Mouse (Mus musculus) MEL (cell line): ENCODE results near the gene Arhgap5. TPM values are rescaled to one million over a fixed set of nuclear protein-coding genes. Genes with fewer than 3 reads are reported as not detected.

Source experiments
- DNase-seq: peaks from one replicate; pipeline ENCODE4 v3.0.0; 2011; ENCODE audit warnings: low read depth, low spot score
- H3K27ac ChIP-seq: 2 replicates; pipeline ENCODE4 v1.5.1; 2012; ENCODE audit warnings: low read depth, mild to moderate bottlenecking, control low read depth, low read length, moderate library complexity; ENCODE audit not compliant: control insufficient read depth
- H3K27me3 ChIP-seq, 2 experiments: fragments of 150-350 bp in 1 of 2; sonication (generic) in 1 of 2; 2 replicates each; pipeline ENCODE4 v1.6.1; 2012; ENCODE audit warnings: low read length in 2 of 2, mild to moderate bottlenecking in 2 of 2, improper control_type of control experiment in 1 of 2, moderate library complexity in 1 of 2; ENCODE audit not compliant: insufficient read depth in 2 of 2, control insufficient read depth in 1 of 2
- H3K36me3 ChIP-seq, 2 experiments: 2 replicates each; pipeline ENCODE4 v1.6.1; 2012 to 2014; ENCODE audit warnings: low read length in 2 of 2, improper control_type of control experiment in 1 of 2, inconsistent platforms in 1 of 2, mild to moderate bottlenecking in 1 of 2; ENCODE audit not compliant: insufficient read depth in 2 of 2, control insufficient read depth in 1 of 2
- H3K4me1 ChIP-seq, 2 experiments: fragments of 150-350 bp in 1 of 2; sonication (generic) in 1 of 2; 2 replicates each; pipeline ENCODE4 v1.6.1; 2012; ENCODE audit warnings: low read length in 2 of 2, improper control_type of control experiment in 1 of 2, mild to moderate bottlenecking in 1 of 2; ENCODE audit not compliant: insufficient read depth in 2 of 2, control insufficient read depth in 1 of 2
- H3K4me3 ChIP-seq, 2 experiments: fragments of 150-350 bp in 1 of 2; sonication (generic) in 1 of 2; 2 replicates each; pipeline ENCODE4 v1.5.1; 2012; ENCODE audit warnings: low read depth in 2 of 2, low read length in 2 of 2, mild to moderate bottlenecking in 2 of 2, moderate library complexity in 2 of 2, control low read depth in 1 of 2, improper control_type of control experiment in 1 of 2; ENCODE audit not compliant: control insufficient read depth in 1 of 2, insufficient read depth in 1 of 2
- H3K79me2 ChIP-seq: 2 replicates; pipeline ENCODE4 v1.6.1; 2012; ENCODE audit warnings: mild to moderate bottlenecking, low read length, moderate library complexity; ENCODE audit not compliant: control insufficient read depth, poor library complexity, insufficient read depth
- H3K9ac ChIP-seq: 2 replicates; pipeline ENCODE4 v1.6.1; 2012; ENCODE audit warnings: low read depth, mild to moderate bottlenecking, control low read depth, low read length, moderate library complexity; ENCODE audit not compliant: control insufficient read depth, poor library complexity, severe bottlenecking
- H3K9me3 ChIP-seq: fragments of 150-350 bp; sonication (generic); replicated peaks from 2 replicates; pipeline ENCODE4 v1.6.1; 2012; ENCODE audit warnings: mild to moderate bottlenecking, low read length, improper control_type of control experiment, moderate library complexity; ENCODE audit not compliant: insufficient read depth
- BHLHE40 ChIP-seq: IDR thresholded peaks from 2 replicates; pipeline ENCODE4 v1.6.1; 2012; ENCODE audit warnings: low read depth, mild to moderate bottlenecking, inconsistent platforms, low read length, improper control_type of control experiment, borderline replicate concordance
- E2F4 ChIP-seq: IDR thresholded peaks from 2 replicates; pipeline ENCODE4 v1.6.1; 2011; ENCODE audit warnings: low read depth, low read length, improper control_type of control experiment, borderline replicate concordance
- ELF1 ChIP-seq: IDR thresholded peaks from 2 replicates; pipeline ENCODE4 v1.6.1; 2014; ENCODE audit warnings: low read depth, mild to moderate bottlenecking, inconsistent platforms, low read length, improper control_type of control experiment, moderate library complexity
- EP300 ChIP-seq, 2 experiments: IDR thresholded peaks; 2 replicates each; pipeline ENCODE4 v1.6.1; 2011; ENCODE audit warnings: improper control_type of control experiment in 2 of 2, low read length in 2 of 2, low read depth in 1 of 2, mild to moderate bottlenecking in 1 of 2
- ETS1 ChIP-seq: IDR thresholded peaks from 2 replicates; pipeline ENCODE4 v1.6.1; 2012; ENCODE audit warnings: low read depth, mild to moderate bottlenecking, inconsistent platforms, low read length, improper control_type of control experiment, moderate library complexity
- JUND ChIP-seq: IDR thresholded peaks from 2 replicates; pipeline ENCODE4 v1.6.1; 2011; ENCODE audit warnings: low read depth, mild to moderate bottlenecking, improper control_type of control experiment, low read length
- MAFK ChIP-seq: IDR thresholded peaks from 2 replicates; pipeline ENCODE4 v1.6.1; 2011; ENCODE audit warnings: low read depth, mild to moderate bottlenecking, low read length, improper control_type of control experiment, borderline replicate concordance
- MAX ChIP-seq: IDR thresholded peaks from 2 replicates; pipeline ENCODE4 v1.6.1; 2011; ENCODE audit warnings: low read length, improper control_type of control experiment
- MAZ ChIP-seq: IDR thresholded peaks from 2 replicates; pipeline ENCODE4 v1.6.1; 2012; ENCODE audit warnings: low read depth, mild to moderate bottlenecking, inconsistent platforms, low read length, improper control_type of control experiment
- MEF2A ChIP-seq: IDR thresholded peaks from 2 replicates; pipeline ENCODE4 v1.6.1; 2014; ENCODE audit warnings: low read depth, mild to moderate bottlenecking, inconsistent platforms, low read length, improper control_type of control experiment; ENCODE audit not compliant: poor library complexity, insufficient replicate concordance, severe bottlenecking; ENCODE audit errors: extremely low read depth
- MXI1 ChIP-seq: IDR thresholded peaks from 2 replicates; pipeline ENCODE4 v1.6.1; 2011; ENCODE audit warnings: mild to moderate bottlenecking, low read depth, low read length, improper control_type of control experiment
- MYB ChIP-seq: IDR thresholded peaks from 2 replicates; pipeline ENCODE4 v1.6.1; 2011; ENCODE audit warnings: mild to moderate bottlenecking, low read depth, low read length, improper control_type of control experiment
- NELFE ChIP-seq: IDR thresholded peaks from 2 replicates; pipeline ENCODE4 v1.6.1; 2011; ENCODE audit warnings: low read depth, low read length, improper control_type of control experiment
- RCOR1 ChIP-seq: IDR thresholded peaks from 2 replicates; pipeline ENCODE4 v1.6.1; 2012; ENCODE audit warnings: low read depth, mild to moderate bottlenecking, inconsistent platforms, low read length, improper control_type of control experiment
- TBP ChIP-seq: IDR thresholded peaks from 2 replicates; pipeline ENCODE4 v1.8.0; 2011; ENCODE audit warnings: low read depth, low read length, improper control_type of control experiment
- ZMIZ1 ChIP-seq: IDR thresholded peaks from 2 replicates; pipeline ENCODE4 v1.6.1; 2012; ENCODE audit warnings: low read depth, mild to moderate bottlenecking, inconsistent platforms, low read length, improper control_type of control experiment, moderate library complexity
- ZNF384 ChIP-seq: IDR thresholded peaks from 2 replicates; pipeline ENCODE4 v1.6.1; 2012; ENCODE audit warnings: low read depth, mild to moderate bottlenecking, inconsistent platforms, low read length, improper control_type of control experiment
- polyA plus RNA-seq, 2 experiments: library from polyadenylated mRNA; stranded (reverse) in 1 of 2; unstranded in 1 of 2; fragments of >175 nt in 1 of 2; fragments of >200 nt in 1 of 2; gene quantifications; 2 replicates each; pipeline versions ENCODE4 v1.2.1 to v1.2.4; 2012; ENCODE audit warnings: low replicate concordance in 2 of 2, low read depth in 1 of 2; ENCODE audit not compliant: insufficient read length in 2 of 2, insufficient read depth in 1 of 2, missing spikeins in 1 of 2
- total RNA-seq: library from RNA; depleted of rRNA; stranded (reverse); fragments of 300-350 nt; gene quantifications from 2 replicates; pipeline ENCODE4 v1.2.3, GENCODE M21; 2012

The Arhgap5 gene
- total and polyA plus RNA-seq, 3 experiments: 10.5 to 108 (median 11.8) TPM

DNA sequence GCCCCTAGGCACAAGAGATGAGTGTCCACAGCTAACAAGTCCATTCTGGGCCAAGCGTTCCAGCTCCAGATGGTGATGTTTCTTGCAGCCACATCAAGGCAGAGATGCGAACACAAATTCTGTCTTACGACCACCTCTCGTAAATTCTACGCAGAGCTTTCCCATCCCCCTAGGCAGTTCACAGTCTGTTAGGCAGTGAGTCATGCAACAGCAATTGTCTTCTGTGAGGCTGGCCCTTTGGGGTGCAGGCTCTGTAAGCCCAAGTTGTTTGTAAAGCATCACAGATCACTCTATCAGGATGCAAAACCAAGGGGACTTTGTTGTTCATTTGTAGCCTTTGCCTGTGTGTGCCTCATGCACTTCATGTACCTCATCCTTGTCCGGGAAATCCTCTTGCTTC is 27.7 kb upstream of the Arhgap5 start:
- Histone ChIP-seq H3K27ac (no peak overlapping the region), H3K9ac (no peak overlapping the region), H3K4me1 (no peaks in the 10 kb centered on the region; a peak in 1 of 4 replicates), H3K4me3 (no peak overlapping the region), H3K27me3 (peaks cover 0 to 2% of the 10 kb centered on the region in 2 experiments; a peak in 3 of 4 replicates), H3K9me3 (no peaks in the 10 kb centered on the region), H3K79me2 (no peaks in the 10 kb centered on the region), H3K36me3 (no peaks in the 10 kb centered on the region)
- TF ChIP-seq NELFE: no peak
- TF ChIP-seq ZMIZ1: no peak
- no peak for TF ChIP-seq MAZ
- DNase-seq: no peak

DNA sequence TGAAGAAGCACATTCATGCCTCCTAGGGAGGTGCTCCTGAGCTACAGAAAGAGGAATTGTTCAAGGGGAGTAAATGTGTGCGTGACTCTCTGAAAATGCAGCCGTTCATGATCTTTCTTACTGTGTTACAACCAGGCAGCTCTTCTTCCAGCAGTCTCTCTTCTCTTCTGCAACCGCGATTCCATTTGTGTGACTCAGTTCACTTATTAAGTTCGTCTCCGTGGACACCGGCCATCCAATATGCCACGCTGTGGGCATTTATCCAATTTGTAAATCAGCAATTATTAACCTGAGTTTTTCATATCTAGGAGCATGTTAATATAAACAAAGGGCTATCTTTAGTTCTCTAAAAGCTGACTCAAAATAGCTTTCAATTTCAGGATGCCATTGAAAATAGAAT is 25.2 kb upstream of the Arhgap5 start:
- no peak overlapping the region for H3K4me3 ChIP-seq
- H3K4me1 ChIP-seq: no peaks in the 10 kb centered on the region; a peak in 1 of 4 replicates
- peaks cover 0 to 2% of the 10 kb centered on the region in 2 experiments; a peak in 3 of 4 replicates for H3K27me3 ChIP-seq
- H3K9ac ChIP-seq: no peak overlapping the region
- H3K36me3 ChIP-seq: no peaks in the 10 kb centered on the region
- H3K79me2 ChIP-seq: no peaks in the 10 kb centered on the region
- H3K27ac ChIP-seq: no peak overlapping the region
- TF ChIP-seq BHLHE40: no peak
- TF ChIP-seq ELF1: no peak
- TF ChIP-seq TBP: no peak
- no peak for TF ChIP-seq MAFK
- no peak for TF ChIP-seq E2F4
- no peak for TF ChIP-seq RCOR1
- TF ChIP-seq ZNF384: no peak
- no peak for TF ChIP-seq MEF2A
- TF ChIP-seq JUND: no peak
- TF ChIP-seq MYB: no peak
- no peak for TF ChIP-seq ETS1
- TF ChIP-seq MXI1: no peak
- TF ChIP-seq MAX: no peak
- no peak for TF ChIP-seq EP300 (IDR thresholded peaks at IDR 0.05; ENCODE audit: low read depth in 1 of 2, low read length in 2 of 2)
- DNase-seq: no peak
- no peaks in the 10 kb centered on the region for H3K9me3 ChIP-seq
